Mouse (Mus musculus) neural tube, embryonic 12.5 days (tissue): ENCODE results near the gene Vav3. TPM values are rescaled to one million over a fixed set of nuclear protein-coding genes. Genes with fewer than 3 reads are reported as not detected.
A peak's percentile ranks its signal among the peaks of the same experiment; 100 is the strongest.

Experiments used
- ATAC-seq: fragments of 200-750 bp; cut with Nextera tagmentation; 2 replicates; pipeline ENCODE4 v1.8.0; 2017; ENCODE audit warnings: low read depth, mild to moderate bottlenecking, moderate TSS enrichment, moderate library complexity; ENCODE audit not compliant: low FRiP score
- H3K27ac ChIP-seq: fragments of 300-500 bp; sonication (generic); 2 replicates; pipeline ENCODE4 v1.5.1; 2016
- H3K27me3 ChIP-seq: fragments of 300-500 bp; sonication (generic); replicated peaks from 2 replicates; pipeline ENCODE4 v1.6.1; 2016; ENCODE audit warnings: mild to moderate bottlenecking
- H3K36me3 ChIP-seq: fragments of 300-500 bp; sonication (generic); 2 replicates; pipeline ENCODE4 v1.6.1; 2016; ENCODE audit warnings: mild to moderate bottlenecking
- H3K4me1 ChIP-seq: fragments of 300-500 bp; sonication (generic); 2 replicates; pipeline ENCODE4 v1.6.1; 2016
- H3K4me2 ChIP-seq: fragments of 300-500 bp; sonication (generic); replicated peaks from 2 replicates; pipeline ENCODE4 v1.6.1; 2016; ENCODE audit warnings: mild to moderate bottlenecking
- H3K4me3 ChIP-seq: fragments of 300-500 bp; sonication (generic); 2 replicates; pipeline ENCODE4 v1.5.1; 2016
- H3K9ac ChIP-seq: fragments of 300-500 bp; sonication (generic); 2 replicates; pipeline ENCODE4 v1.6.1; 2016; ENCODE audit warnings: mild to moderate bottlenecking
- H3K9me3 ChIP-seq: fragments of 300-500 bp; sonication (generic); 2 replicates; pipeline ENCODE4 v1.6.1; 2016; ENCODE audit warnings: mild to moderate bottlenecking
- WGBS: fragments of 180-500 bp; shearing (Covaris S2); methylation state at CpG from one replicate; pipeline ENCODE4 v1.1.7; 2016; 5-methylcytosine and 5-hydroxymethylcytosine counted together
- polyA plus RNA-seq: library from polyadenylated mRNA; unstranded; fragments of >200 nt; fragmentation: Nextera tagmentation; extraction: Ambion mirVana; gene quantifications from 2 replicates; pipeline ENCODE4 v1.2.1, GENCODE M21; 2016

Gene Vav3
- polyA plus RNA-seq, 1 experiment from 2014 or later, result 23.6 TPM

DNA sequence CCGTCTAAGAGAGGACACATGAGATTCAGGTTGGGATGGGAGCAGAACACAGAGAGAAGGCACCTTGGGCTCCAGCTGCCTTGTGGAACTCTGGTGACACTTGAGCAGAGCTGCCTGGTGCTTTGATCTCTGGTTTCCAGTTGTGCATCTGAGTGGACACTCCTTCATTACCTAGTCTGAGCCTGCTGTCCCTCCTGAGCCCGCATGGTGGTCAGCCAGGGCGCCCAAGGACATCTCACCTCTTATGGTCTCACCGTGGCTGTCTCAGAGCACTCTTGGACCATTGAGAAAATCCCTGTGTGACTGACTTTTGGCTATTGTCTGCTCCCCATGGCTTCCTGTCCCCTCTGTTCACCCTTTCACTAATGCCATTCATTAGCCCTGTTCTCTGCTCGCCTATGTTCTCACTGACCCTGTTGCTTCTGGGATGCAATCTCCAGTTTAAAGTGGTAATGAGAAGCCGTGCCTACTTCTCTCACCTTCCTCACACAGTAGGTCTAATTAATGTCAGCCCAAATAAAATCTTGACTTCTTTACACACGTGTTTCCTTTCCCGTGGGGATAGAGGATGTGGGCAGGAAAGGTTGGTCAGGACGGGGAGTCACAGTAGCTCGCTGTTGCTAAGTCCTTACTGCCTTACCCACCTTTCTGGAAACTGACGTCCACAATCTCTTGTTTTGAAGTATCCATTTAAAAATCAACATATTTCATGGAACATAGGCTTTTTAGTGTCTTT is 150.3 kb downstream of the Vav3 start:
- Histone ChIP-seq H3K27ac (no peak overlapping the region), H3K27me3 (no peaks in the 10 kb centered on the region), H3K9ac (no peak overlapping the region), H3K9me3 (no peaks in the 10 kb centered on the region), H3K4me1 (peaks cover 18% of the 10 kb centered on the region), H3K4me3 (no peak overlapping the region), H3K36me3 (no peaks in the 10 kb centered on the region), H3K4me2 (no peak overlapping the region)
- no peak for ATAC-seq
- 70% methylated on average over 11 of the region's 11 CpGs for WGBS

DNA sequence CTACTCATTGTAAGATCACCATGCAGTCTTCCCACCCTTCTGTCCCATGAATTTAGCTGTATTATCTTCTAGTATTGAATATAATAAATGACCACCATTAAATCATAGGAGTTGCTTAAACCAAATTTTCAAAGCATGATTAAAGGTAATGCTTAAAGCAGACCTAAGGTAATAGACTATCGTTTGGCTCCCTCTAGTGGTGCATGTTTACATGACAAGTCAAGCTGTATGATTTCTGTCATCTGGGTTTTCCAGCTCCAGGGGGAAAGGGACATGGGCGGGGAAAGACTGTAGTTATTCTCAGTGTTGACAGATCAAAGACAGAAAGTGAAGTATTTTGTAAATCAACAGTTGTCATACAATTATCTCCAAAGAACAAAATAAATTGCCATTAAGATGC is 151.1 kb downstream of the Vav3 start:
- no peak overlapping the region for H3K4me2 ChIP-seq
- H3K9ac ChIP-seq, result no peak overlapping the region
- H3K4me3 ChIP-seq, result no peak overlapping the region
- H3K36me3 ChIP-seq, result no peaks in the 10 kb centered on the region
- 9% methylated on average over 2 of the region's 2 CpGs for WGBS
- no peaks in the 10 kb centered on the region for H3K27me3 ChIP-seq
- H3K4me1 ChIP-seq, result peaks cover 19% of the 10 kb centered on the region
- H3K27ac ChIP-seq, result no peak overlapping the region
- ATAC-seq, result peak; percentile 27; the same call in 1 of the 2 replicates
- H3K9me3 ChIP-seq, result no peaks in the 10 kb centered on the region

DNA sequence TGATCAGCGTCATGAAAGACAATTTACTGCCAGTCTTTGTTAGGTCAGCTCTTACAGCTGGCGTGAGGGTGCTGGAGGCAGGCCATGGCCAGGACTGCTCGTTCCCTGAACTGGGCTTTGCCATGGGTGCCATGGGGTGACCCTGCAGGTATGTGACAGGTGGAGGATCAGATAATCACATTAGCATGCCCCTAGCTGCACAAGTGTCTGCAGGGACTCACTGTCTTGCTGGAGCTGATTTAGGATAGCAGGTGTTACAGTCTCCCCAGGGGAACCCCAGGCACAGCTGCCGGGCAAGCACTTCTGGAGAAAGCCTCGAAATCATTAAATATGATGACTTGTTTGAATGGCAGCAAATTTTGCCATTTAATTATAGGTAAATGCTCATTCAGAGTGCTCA is 156.0 kb downstream of the Vav3 start:
- 33% methylated on average over 5 of the region's 5 CpGs for WGBS
- Histone ChIP-seq H3K4me1 (peaks cover 6% of the 10 kb centered on the region; the same call in 1 of the 2 replicates), H3K27ac (no peak overlapping the region), H3K27me3 (no peaks in the 10 kb centered on the region), H3K4me3 (no peak overlapping the region), H3K36me3 (no peaks in the 10 kb centered on the region), H3K9ac (no peak overlapping the region), H3K9me3 (no peaks in the 10 kb centered on the region), H3K4me2 (no peak overlapping the region)
- peak; percentile 84 for ATAC-seq

DNA sequence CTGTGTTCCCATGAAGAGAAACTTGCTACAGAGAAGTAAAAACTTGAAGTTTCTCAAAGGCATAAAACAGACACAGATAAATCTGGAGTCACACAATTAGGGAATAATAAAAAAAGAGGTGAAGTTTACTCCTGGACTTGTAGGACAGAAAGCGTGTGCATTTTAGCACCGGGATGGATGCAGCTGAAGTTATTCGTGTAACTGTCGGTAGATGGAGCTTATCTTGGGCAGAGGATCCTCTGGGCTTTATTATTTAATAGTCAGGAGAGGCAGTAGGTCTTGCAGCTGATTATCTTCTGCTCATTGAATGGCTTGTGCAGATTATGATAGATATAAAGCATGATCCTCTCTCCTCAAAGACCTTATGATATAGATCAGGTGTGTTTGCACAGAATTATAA is 156.6 kb downstream of the Vav3 start:
- H3K4me3 ChIP-seq, result no peak overlapping the region
- no peaks in the 10 kb centered on the region for H3K9me3 ChIP-seq
- peaks cover 6% of the 10 kb centered on the region; the same call in 1 of the 2 replicates for H3K4me1 ChIP-seq
- no peak overlapping the region for H3K9ac ChIP-seq
- no peak overlapping the region for H3K4me2 ChIP-seq
- no peak for ATAC-seq
- 88% methylated on average over 4 of the region's 4 CpGs for WGBS
- no peak overlapping the region for H3K27ac ChIP-seq
- H3K27me3 ChIP-seq, result no peaks in the 10 kb centered on the region
- H3K36me3 ChIP-seq, result no peaks in the 10 kb centered on the region

DNA sequence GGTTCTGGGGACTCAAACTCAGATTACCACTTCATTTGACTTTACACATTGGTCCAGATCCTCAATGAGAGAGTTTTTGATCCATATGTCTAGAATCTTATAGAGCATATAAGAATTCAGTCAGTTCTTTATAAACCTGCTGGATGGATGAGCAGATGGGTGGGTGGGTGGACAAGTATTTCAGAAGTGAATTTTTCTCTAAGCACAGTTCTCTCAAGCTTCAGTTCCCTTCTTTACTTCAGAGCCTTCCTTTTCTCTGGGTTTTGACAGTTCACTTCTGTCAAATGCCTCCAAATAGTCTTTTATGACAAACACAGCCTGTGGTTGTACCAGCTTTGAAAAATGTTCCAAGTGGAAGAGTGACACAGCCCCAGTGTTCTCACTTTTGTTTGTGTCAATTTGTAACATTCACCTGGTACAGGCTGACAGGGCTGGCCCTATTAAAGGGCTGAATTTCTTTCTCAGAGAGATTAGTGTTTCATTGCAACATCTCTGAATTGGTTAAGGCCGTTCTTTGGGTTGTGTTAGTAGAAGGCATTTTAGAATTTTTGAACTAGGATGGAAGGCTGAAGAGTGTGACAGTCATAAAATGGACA is 159.5 kb downstream of the Vav3 start:
- H3K9ac ChIP-seq, result no peak overlapping the region
- no peak for ATAC-seq
- 93% methylated on average over 1 of the region's 1 CpGs for WGBS
- no peak overlapping the region for H3K4me3 ChIP-seq
- H3K36me3 ChIP-seq, result no peaks in the 10 kb centered on the region
- peaks cover 6% of the 10 kb centered on the region; the same call in 1 of the 2 replicates for H3K4me1 ChIP-seq
- H3K27ac ChIP-seq, result no peak overlapping the region
- H3K27me3 ChIP-seq, result no peaks in the 10 kb centered on the region
- no peak overlapping the region for H3K4me2 ChIP-seq
- no peaks in the 10 kb centered on the region for H3K9me3 ChIP-seq

DNA sequence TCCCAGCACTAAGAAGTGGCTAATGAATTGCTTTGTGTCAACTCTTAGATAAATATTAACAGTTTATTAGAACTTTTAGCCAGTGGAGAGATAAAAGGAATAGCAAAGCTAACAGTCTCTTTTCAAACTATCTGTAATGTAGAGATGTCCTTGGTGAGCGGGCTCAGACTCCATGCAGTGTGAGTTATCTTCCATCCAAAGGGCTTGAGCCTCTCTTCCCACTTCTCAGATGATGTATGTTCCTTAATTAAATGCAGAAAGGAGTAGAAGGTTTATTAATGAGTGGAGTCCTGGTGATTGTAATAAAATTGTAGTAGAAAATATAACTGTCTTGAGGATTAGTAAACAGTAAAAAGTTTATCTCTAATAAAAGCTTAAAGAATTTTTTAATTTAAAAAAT is 169.3 kb downstream of the Vav3 start:
- no peak overlapping the region for H3K27ac ChIP-seq
- H3K4me1 ChIP-seq, result no peaks in the 10 kb centered on the region
- ATAC-seq, result no peak
- no peak overlapping the region for H3K4me2 ChIP-seq
- no peaks in the 10 kb centered on the region for H3K27me3 ChIP-seq
- H3K36me3 ChIP-seq, result peaks cover 5% of the 10 kb centered on the region; the same call in 1 of the 2 replicates
- H3K9me3 ChIP-seq, result no peaks in the 10 kb centered on the region
- H3K4me3 ChIP-seq, result no peak overlapping the region
- no peak overlapping the region for H3K9ac ChIP-seq
- 80% methylated on average over 1 of the region's 1 CpGs for WGBS

DNA sequence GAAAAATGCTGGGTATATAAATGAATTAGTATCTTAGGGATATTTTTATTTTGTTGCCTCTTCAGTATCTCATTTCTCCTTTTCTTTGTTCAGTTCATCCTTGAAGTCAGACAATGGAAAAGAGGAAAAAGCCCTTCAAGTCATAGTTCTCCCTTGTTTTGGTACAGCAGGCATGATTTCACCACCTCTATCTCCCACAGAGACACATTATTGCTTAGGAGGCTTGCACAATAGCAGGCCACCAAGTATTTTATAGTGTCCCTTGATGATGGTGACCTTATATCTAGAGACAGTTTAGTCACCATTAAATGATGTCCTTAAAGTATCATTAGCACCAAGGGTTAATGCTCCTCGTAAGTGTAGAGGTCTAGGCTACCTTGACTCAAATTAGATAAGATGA is 171.4 kb downstream of the Vav3 start:
- Histone ChIP-seq H3K9ac (no peak overlapping the region), H3K27ac (no peak overlapping the region), H3K36me3 (peaks cover 5% of the 10 kb centered on the region; the same call in 1 of the 2 replicates), H3K4me2 (no peak overlapping the region), H3K4me3 (no peak overlapping the region), H3K9me3 (no peaks in the 10 kb centered on the region), H3K4me1 (no peaks in the 10 kb centered on the region), H3K27me3 (no peaks in the 10 kb centered on the region)
- no peak for ATAC-seq
- WGBS, result 86% methylated on average over 1 of the region's 1 CpGs

DNA sequence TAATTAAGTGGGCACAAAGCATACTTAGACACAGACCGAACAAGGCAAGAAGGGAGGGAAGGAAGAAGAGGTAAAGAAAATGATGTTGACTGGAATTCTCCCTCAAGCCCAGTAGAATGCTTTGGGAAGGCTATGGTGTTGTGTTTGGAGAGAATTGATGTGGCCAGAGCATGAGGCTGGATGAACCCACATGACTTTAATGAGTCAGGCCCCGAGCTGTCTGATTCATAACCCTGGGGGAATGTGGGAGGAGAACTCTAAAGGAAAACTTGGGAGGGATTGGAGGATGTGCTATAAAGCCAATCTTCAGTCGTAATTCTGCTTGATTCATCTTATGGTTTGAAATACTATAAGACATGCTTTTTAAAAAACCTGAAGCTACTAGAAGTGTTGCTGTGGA is 175.0 kb downstream of the Vav3 start:
- Histone ChIP-seq H3K9me3 (no peaks in the 10 kb centered on the region), H3K4me2 (no peak overlapping the region), H3K36me3 (peaks cover 5% of the 10 kb centered on the region; the same call in 1 of the 2 replicates), H3K27ac (no peak overlapping the region), H3K27me3 (no peaks in the 10 kb centered on the region), H3K4me3 (no peak overlapping the region), H3K9ac (no peak overlapping the region), H3K4me1 (no peaks in the 10 kb centered on the region)
- no peak for ATAC-seq
- 79% methylated on average over 3 of the region's 3 CpGs for WGBS

DNA sequence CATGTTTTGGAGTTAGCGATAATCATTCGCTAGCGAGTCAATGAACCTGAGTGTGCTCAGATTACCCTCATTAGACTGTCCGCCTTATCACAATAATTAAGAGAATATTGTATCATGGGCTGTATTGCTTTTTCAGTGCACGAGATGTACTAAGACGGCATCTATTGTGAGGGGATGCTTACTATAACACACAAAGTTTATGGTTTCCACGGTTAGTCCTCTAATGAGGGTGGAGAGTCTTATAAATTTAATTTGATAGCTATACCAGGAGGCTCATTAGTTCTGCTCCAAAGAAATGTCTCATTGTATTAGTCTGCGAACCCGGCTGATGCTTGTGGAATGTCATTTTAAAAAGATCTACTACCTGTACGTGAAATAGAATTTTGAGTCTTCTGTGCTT is 175.9 kb downstream of the Vav3 start:
- Histone ChIP-seq H3K9me3 (no peaks in the 10 kb centered on the region), H3K36me3 (peaks cover 5% of the 10 kb centered on the region; the same call in 1 of the 2 replicates), H3K4me2 (no peak overlapping the region), H3K27ac (no peak overlapping the region), H3K9ac (no peak overlapping the region), H3K4me3 (no peak overlapping the region), H3K4me1 (no peaks in the 10 kb centered on the region), H3K27me3 (no peaks in the 10 kb centered on the region)
- WGBS, result 79% methylated on average over 10 of the region's 10 CpGs
- no peak for ATAC-seq

DNA sequence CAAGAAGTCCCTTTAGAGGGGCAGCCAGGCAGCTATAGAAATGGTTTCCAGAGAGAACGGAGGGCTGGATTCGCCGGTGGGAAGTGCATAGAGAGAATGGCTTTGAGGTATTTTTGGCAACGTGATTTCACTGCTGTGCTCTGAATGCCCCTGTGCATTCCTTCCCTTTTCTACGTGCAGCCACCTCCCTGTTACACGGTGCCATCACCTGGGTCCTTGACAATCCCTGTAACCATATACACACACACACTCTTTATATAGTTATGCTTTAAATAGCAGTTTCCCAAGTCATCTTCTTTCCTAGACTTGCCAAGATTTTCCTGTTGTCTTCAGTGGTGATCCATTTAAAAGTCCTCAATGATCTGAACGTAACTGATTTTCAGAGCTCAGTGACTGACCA is 181.7 kb downstream of the Vav3 start:
- H3K4me1 ChIP-seq, result no peaks in the 10 kb centered on the region
- no peak for ATAC-seq
- H3K27ac ChIP-seq, result no peak overlapping the region
- H3K36me3 ChIP-seq, result no peaks in the 10 kb centered on the region
- H3K4me3 ChIP-seq, result no peak overlapping the region
- 86% methylated on average over 7 of the region's 7 CpGs for WGBS
- H3K4me2 ChIP-seq, result no peak overlapping the region
- H3K9ac ChIP-seq, result no peak overlapping the region
- no peaks in the 10 kb centered on the region for H3K9me3 ChIP-seq
- no peaks in the 10 kb centered on the region for H3K27me3 ChIP-seq

DNA sequence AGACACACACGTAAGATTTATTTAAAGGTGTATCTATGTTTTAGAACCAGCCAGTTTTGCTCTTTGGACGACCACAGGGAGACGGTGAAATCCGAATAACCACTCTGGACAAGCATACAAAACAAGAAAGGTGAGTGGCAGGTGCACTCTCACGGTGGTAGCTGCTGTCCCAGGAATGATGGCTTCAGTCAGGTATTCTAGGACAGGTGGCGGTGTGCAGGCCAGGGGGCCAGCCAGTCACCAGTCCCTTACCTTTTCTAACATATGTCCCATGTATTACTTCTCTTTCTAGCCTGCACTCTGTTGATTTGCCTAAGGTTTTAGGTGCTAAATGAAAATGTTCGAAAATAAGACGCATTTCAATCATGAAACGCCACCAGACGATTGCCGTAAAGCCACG is 185.4 kb downstream of the Vav3 start:
- WGBS, result 91% methylated on average over 12 of the region's 12 CpGs
- Histone ChIP-seq H3K4me2 (no peak overlapping the region), H3K4me1 (no peaks in the 10 kb centered on the region), H3K4me3 (no peak overlapping the region), H3K36me3 (no peaks in the 10 kb centered on the region), H3K9ac (no peak overlapping the region), H3K27ac (no peak overlapping the region), H3K9me3 (no peaks in the 10 kb centered on the region), H3K27me3 (no peaks in the 10 kb centered on the region)
- ATAC-seq, result no peak

DNA sequence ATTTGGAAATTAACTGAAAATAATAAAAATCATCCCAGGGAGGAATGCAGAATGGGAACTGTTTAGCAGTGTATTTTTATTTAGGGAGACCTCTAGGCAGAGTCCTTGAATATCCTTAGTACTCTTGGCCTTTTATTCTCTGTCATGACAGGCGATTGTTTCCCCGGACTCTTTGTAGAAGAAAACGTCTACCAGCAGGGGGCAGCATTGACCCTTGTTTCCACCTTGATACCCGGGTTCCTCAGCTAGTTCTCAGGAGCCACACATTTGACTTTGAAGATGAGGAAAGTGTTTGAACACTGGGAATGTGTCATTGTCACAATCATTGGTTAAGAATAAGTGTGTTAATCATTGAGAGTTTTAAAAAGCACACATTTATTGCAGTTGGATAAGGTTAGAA is 185.8 kb downstream of the Vav3 start:
- Histone ChIP-seq H3K36me3 (no peaks in the 10 kb centered on the region), H3K4me3 (no peak overlapping the region), H3K9me3 (no peaks in the 10 kb centered on the region), H3K4me1 (no peaks in the 10 kb centered on the region), H3K27me3 (no peaks in the 10 kb centered on the region), H3K4me2 (no peak overlapping the region), H3K9ac (no peak overlapping the region), H3K27ac (no peak overlapping the region)
- 0 out of 2 replicates have a peak, but pooled peaks have one; percentile 17 for ATAC-seq
- WGBS, result 5% methylated on average over 4 of the region's 4 CpGs

DNA sequence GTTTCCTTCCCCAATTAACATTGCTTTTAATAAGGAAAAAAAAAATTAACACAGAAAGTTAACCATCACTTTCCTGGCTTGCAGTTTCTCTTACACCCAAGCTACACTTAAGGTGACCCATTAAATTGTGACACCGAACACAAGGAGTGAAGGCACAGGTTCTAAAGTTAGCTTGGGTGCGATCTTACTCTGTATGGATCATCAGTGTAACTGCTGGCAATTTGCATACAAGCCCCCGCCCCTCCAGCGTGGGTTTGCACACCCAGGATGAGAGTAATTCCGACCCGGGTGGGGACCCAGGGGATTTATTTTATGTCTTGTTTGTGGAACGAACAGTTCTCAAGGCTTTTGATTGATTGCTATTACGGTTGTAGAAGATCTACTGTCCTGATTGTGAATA is 186.2 kb downstream of the Vav3 start:
- 56% methylated on average over 8 of the region's 8 CpGs for WGBS
- Histone ChIP-seq H3K27ac (no peak overlapping the region), H3K4me2 (no peak overlapping the region), H3K4me1 (no peaks in the 10 kb centered on the region), H3K9me3 (no peaks in the 10 kb centered on the region), H3K4me3 (no peak overlapping the region), H3K9ac (no peak overlapping the region), H3K27me3 (no peaks in the 10 kb centered on the region), H3K36me3 (no peaks in the 10 kb centered on the region)
- no peak for ATAC-seq
